ENCODE assay signal across 31 mouse cellular contexts in genomic region chr6:143631581-143631980, GRCm38 (mm10).
DNase-seq lines count a peak whose midpoint lies in the region; ATAC-seq and TF ChIP-seq lines count a peak whose summit lies in the region.
"Had no signal": no experiment of that assay in that cellular context is flagged by ENCODE, and none has a peak within 500 bp of the region (broad histone marks: within the 10 kb centered on the region; RNA-seq: fewer than 3 reads in every experiment).

No protein-coding gene starts in this region.

- no peak overlapping the region for H3K4me2 ChIP-seq in kidney, embryonic 16.5 days (replicated peaks; ENCODE audit: low read depth, low read length)
- H3K4me2 ChIP-seq in lung, postnatal 0 days (replicated peaks; ENCODE audit: low read depth, low read length): no peak overlapping the region
- peak overlapping the region; percentile 53 for H3K4me2 ChIP-seq in myocyte (ENCODE audit: low read depth)
- H3K4me2 ChIP-seq: embryonic facial prominence, embryonic 15.5 days; forebrain, embryonic 12.5 days; heart, embryonic 13.5 days; hindbrain, embryonic 12.5 days; limb, embryonic 12.5 days; midbrain, embryonic 12.5 days; neural tube, embryonic 15.5 days; stomach, embryonic 15.5 days had no signal

- H3K4me3 ChIP-seq in heart, adult 2 months: no peak overlapping the region
- no peak overlapping the region for H3K4me3 ChIP-seq in kidney, embryonic 16.5 days (ENCODE audit: low read length)
- no peak overlapping the region for H3K4me3 ChIP-seq in lung, postnatal 0 days (ENCODE audit: low read depth, low read length)
- no peak overlapping the region for H3K4me3 ChIP-seq in myocyte
- H3K4me3 ChIP-seq: embryonic facial prominence, embryonic 10.5 days; embryonic facial prominence, embryonic 15.5 days; forebrain, embryonic 12.5 days; heart, embryonic 13.5 days; hindbrain, embryonic 12.5 days; left cerebral cortex, adult 2 months; limb, embryonic 12.5 days; midbrain, embryonic 12.5 days; neural tube, embryonic 15.5 days; stomach, embryonic 15.5 days had no signal

- no peak for TF ChIP-seq CTCF in heart, adult 2 months (IDR thresholded peaks at IDR 0.05)
- no peak for TF ChIP-seq CTCF in lung, postnatal 0 days (IDR thresholded peaks at IDR 0.05)

- no peaks in the 10 kb centered on the region for H3K79me2 ChIP-seq in heart, adult 2 months (replicated peaks; ENCODE audit: control insufficient read depth, insufficient read depth, low read length)
- no peaks in the 10 kb centered on the region for H3K79me2 ChIP-seq in myocyte (ENCODE audit: control insufficient read depth, insufficient read depth)

- intact Hi-C loops in heart, adult 2 months (cut with DNase I): no loop called here

- DNase-seq in heart, adult 11 months: peak; percentile 86
- DNase-seq in heart, adult 2 months: no peak
- no peak for DNase-seq in kidney, adult 18-20 months
- DNase-seq in lung, postnatal 0 days (ENCODE audit: low spot score): peak; percentile 12
- no peak for DNase-seq in lung, postnatal 14 days
- DNase-seq in urinary bladder, postnatal 36 days (ENCODE audit: low spot score in 2 of 2): no peak
- DNase-seq: adrenal gland, adult 2 months; cerebellum, adult 2 months; cerebellum, postnatal 14 days; forebrain, postnatal 0 days; heart, postnatal 36 days; kidney, postnatal 25 days; liver, postnatal 0 days; lung, postnatal 10 days; retina, postnatal 1 day; right cerebral cortex, postnatal 14 days had no signal

- WGBS in heart, adult 2 months: 42% methylated on average over 7 of the region's 7 CpGs
- 48% methylated on average over 7 of the region's 7 CpGs for WGBS in kidney, embryonic 16.5 days
- WGBS in lung, postnatal 0 days: 41% methylated on average over 7 of the region's 7 CpGs

- H3K27me3 ChIP-seq in heart, adult 2 months (ENCODE audit: control insufficient read depth, insufficient read depth, low read length): no peaks in the 10 kb centered on the region
- no peaks in the 10 kb centered on the region for H3K27me3 ChIP-seq in kidney, embryonic 16.5 days (ENCODE audit: insufficient read depth, low read length)
- H3K27me3 ChIP-seq in lung, postnatal 0 days (replicated peaks; ENCODE audit: insufficient read depth, low read length): no peaks in the 10 kb centered on the region
- H3K27me3 ChIP-seq in myocyte (ENCODE audit: control insufficient read depth, insufficient read depth, insufficient read length): no peaks in the 10 kb centered on the region
- H3K27me3 ChIP-seq: embryonic facial prominence, embryonic 15.5 days; forebrain, embryonic 12.5 days; heart, embryonic 13.5 days; hindbrain, embryonic 12.5 days; limb, embryonic 12.5 days; midbrain, embryonic 12.5 days; neural tube, embryonic 15.5 days; stomach, embryonic 15.5 days had no signal

- no peaks in the 10 kb centered on the region for H3K4me1 ChIP-seq in heart, adult 2 months (ENCODE audit: control insufficient read depth, insufficient read depth, low read length)
- no peaks in the 10 kb centered on the region for H3K4me1 ChIP-seq in kidney, embryonic 16.5 days (ENCODE audit: insufficient read depth, low read length)
- H3K4me1 ChIP-seq in lung, postnatal 0 days (ENCODE audit: insufficient read depth, low read depth, low read length): no peaks in the 10 kb centered on the region
- H3K4me1 ChIP-seq: embryonic facial prominence, embryonic 15.5 days; forebrain, embryonic 12.5 days; heart, embryonic 13.5 days; hindbrain, embryonic 12.5 days; midbrain, embryonic 12.5 days; stomach, embryonic 15.5 days had no signal

- no peaks in the 10 kb centered on the region for H3K36me3 ChIP-seq in heart, adult 2 months (ENCODE audit: control insufficient read depth, insufficient read depth, low read length)
- no peaks in the 10 kb centered on the region for H3K36me3 ChIP-seq in kidney, embryonic 16.5 days (ENCODE audit: insufficient read depth, low read length)
- H3K36me3 ChIP-seq in lung, postnatal 0 days (ENCODE audit: insufficient read depth, low read length): no peaks in the 10 kb centered on the region
- no peaks in the 10 kb centered on the region for H3K36me3 ChIP-seq in myocyte (ENCODE audit: control insufficient read depth, insufficient read depth)
- H3K36me3 ChIP-seq: embryonic facial prominence, embryonic 10.5 days; embryonic facial prominence, embryonic 15.5 days; forebrain, embryonic 12.5 days; heart, embryonic 13.5 days; hindbrain, embryonic 12.5 days; limb, embryonic 12.5 days; midbrain, embryonic 12.5 days; neural tube, embryonic 15.5 days; stomach, embryonic 15.5 days had no signal

- no peak overlapping the region for H3K27ac ChIP-seq in heart, adult 2 months
- H3K27ac ChIP-seq in kidney, embryonic 16.5 days (ENCODE audit: low read length): no peak overlapping the region
- H3K27ac ChIP-seq in lung, postnatal 0 days (ENCODE audit: low read length): no peak overlapping the region
- H3K27ac ChIP-seq: embryonic facial prominence, embryonic 10.5 days; embryonic facial prominence, embryonic 15.5 days; forebrain, embryonic 12.5 days; heart, embryonic 13.5 days; hindbrain, embryonic 12.5 days; hindbrain, postnatal 0 days; left cerebral cortex, adult 2 months; midbrain, embryonic 12.5 days; neural tube, embryonic 15.5 days; stomach, embryonic 15.5 days had no signal

- H3K9ac ChIP-seq in heart, adult 2 months (ENCODE audit: low read depth, low read length): no peak overlapping the region
- no peak overlapping the region for H3K9ac ChIP-seq in kidney, embryonic 16.5 days (replicated peaks; ENCODE audit: low read length)
- H3K9ac ChIP-seq in lung, postnatal 0 days (replicated peaks; ENCODE audit: low read depth): no peak overlapping the region
- H3K9ac ChIP-seq: embryonic facial prominence, embryonic 15.5 days; forebrain, embryonic 12.5 days; forebrain, postnatal 0 days; heart, embryonic 13.5 days; hindbrain, embryonic 12.5 days; limb, embryonic 12.5 days; liver, postnatal 0 days; midbrain, embryonic 12.5 days; neural tube, embryonic 15.5 days; stomach, embryonic 15.5 days had no signal

- TF ChIP-seq POLR2A in heart, adult 2 months (IDR thresholded peaks at IDR 0.05; ENCODE audit: insufficient read depth, low read depth, low read length): no peak
- no peak for TF ChIP-seq POLR2A in myocyte (IDR thresholded peaks at IDR 0.05; ENCODE audit: insufficient read length, low read depth)

- H3K9me3 ChIP-seq in kidney, embryonic 16.5 days (ENCODE audit: low read length): no peaks in the 10 kb centered on the region
- no peaks in the 10 kb centered on the region for H3K9me3 ChIP-seq in lung, postnatal 0 days (ENCODE audit: low read length)
- H3K9me3 ChIP-seq: embryonic facial prominence, embryonic 10.5 days; embryonic facial prominence, embryonic 15.5 days; forebrain, embryonic 12.5 days; heart, embryonic 13.5 days; hindbrain, embryonic 12.5 days; limb, embryonic 12.5 days; midbrain, embryonic 12.5 days; neural tube, embryonic 15.5 days; stomach, embryonic 15.5 days had no signal

- no peak overlapping the region for H3ac ChIP-seq in myocyte (ENCODE audit: control insufficient read depth, insufficient read length)

- 0 out of 2 replicates have a peak, but pooled peaks have one; percentile 39 for ATAC-seq in kidney, embryonic 16.5 days (ENCODE audit: low FRiP score, low TSS enrichment)
- peak; percentile 17; the same call in 1 of the 2 replicates for ATAC-seq in lung, postnatal 0 days
- ATAC-seq: CD4-positive, CD25-positive, alpha-beta regulatory T cell, adult 4 months; forebrain, postnatal 0 days; hindbrain, postnatal 0 days; intestine, embryonic 16.5 days; liver, postnatal 0 days had no signal

- no peak for TF ChIP-seq EP300 in heart, adult 2 months (IDR thresholded peaks at IDR 0.05; ENCODE audit: insufficient read depth, low read depth, low read length)
- no peak for TF ChIP-seq EP300 in lung, postnatal 0 days (IDR thresholded peaks at IDR 0.05)

TF ChIP-seq in myocyte, 11 proteins besides CTCF, POLR2A, EP300 and RAD21:
- TF ChIP-seq POLR2AphosphoS2 (IDR thresholded peaks at IDR 0.05; ENCODE audit: insufficient read length, low read depth): no peak
- no peak for TF ChIP-seq SRF (IDR thresholded peaks at IDR 0.05; ENCODE audit: control insufficient read depth, insufficient read length, low read depth)
- no peak for TF ChIP-seq E2F4 (IDR thresholded peaks at IDR 0.05; ENCODE audit: insufficient read depth)
- no peak for TF ChIP-seq TCF12 (IDR thresholded peaks at IDR 0.05; ENCODE audit: insufficient read depth, poor library complexity, severe bottlenecking)
- TF ChIP-seq MAX (IDR thresholded peaks at IDR 0.05; ENCODE audit: low read depth): no peak
- TF ChIP-seq REST (IDR thresholded peaks at IDR 0.05; ENCODE audit: insufficient read depth, insufficient read length): no peak
- TF ChIP-seq USF1 (IDR thresholded peaks at IDR 0.05; ENCODE audit: low read depth): no peak
- TF ChIP-seq MYOG (IDR thresholded peaks at IDR 0.05; ENCODE audit: control insufficient read depth in 1 of 3, insufficient read depth in 1 of 3, insufficient read length in 2 of 3, low read depth in 2 of 3): no peak
- TF ChIP-seq CEBPB (IDR thresholded peaks at IDR 0.05; ENCODE audit: insufficient read depth, poor library complexity, severe bottlenecking): no peak
- no peak for TF ChIP-seq TCF3 (IDR thresholded peaks at IDR 0.05; ENCODE audit: insufficient read length, low read depth)
- no peak for TF ChIP-seq MYOD1 (IDR thresholded peaks at IDR 0.05; ENCODE audit: control insufficient read depth in 1 of 3, insufficient read length in 2 of 3, low read depth in 2 of 3)

Comparison
In these comparisons a context has a peak if more than half of its experiments do, and no peak if none do; other contexts are left out.
1. DNase-seq: peak in heart, adult 11 months (single experiment) and lung, postnatal 0 days (single experiment); none in heart, adult 2 months (0 of 2), kidney, adult 18-20 months (single experiment), lung, postnatal 14 days (single experiment) and urinary bladder, postnatal 36 days (0 of 2).